Mouse (Mus musculus) T-cell, adult 2 months (primary cell): Measurements from ENCODE around the gene Anapc16.
"Not testable (repeated sequence)": the region's sequence is repeated elsewhere in the genome, so short reads cannot be mapped to it uniquely, and the experiment has no call there.

Source experiments
- DNase-seq: peaks from one replicate; pipeline ENCODE4 v3.0.0; 2022; ENCODE audit warnings: low spot score

Gene Anapc16

DNA sequence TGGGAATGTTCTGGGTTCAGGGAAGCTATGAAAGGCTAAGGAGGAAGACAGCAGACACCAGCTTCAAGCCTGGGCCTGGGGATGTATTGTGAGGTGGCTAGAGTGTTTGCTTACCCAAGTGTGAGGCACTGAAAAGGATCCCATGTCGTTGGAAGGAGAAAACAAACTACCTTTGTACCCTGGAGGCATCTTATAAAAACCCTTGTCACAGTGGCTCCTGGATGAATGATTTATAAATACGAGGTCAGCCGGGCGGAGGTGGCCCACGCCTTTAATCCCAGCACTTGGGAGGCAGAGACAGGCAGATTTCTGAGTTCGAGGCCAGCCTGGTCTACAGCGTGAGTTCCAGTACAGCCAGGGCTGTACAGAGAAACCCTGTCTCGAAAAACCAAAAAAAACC is 1.3 kb downstream of the Anapc16 start:
- DNase-seq: not testable (repeated sequence)

DNA sequence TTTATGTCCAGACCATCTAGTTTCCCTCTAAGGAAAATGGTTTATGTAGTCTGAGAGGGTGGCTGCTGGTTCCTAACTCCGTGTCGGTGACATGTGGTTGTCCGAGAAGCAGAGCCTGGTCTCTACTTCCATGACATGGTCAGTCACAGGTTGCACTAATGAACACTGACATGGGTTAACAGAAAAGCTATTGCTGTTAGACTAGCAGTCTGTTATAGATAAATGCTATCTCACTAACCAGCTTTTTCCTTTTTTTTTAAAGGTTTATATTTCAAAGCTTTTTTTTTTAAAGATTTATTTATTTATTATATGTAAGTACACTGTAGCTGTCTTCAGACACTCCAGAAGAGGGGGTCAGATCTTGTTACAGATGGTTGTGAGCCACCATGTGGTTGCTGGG is 3.9 kb downstream of the Anapc16 start:
- DNase-seq: no peak

DNA sequence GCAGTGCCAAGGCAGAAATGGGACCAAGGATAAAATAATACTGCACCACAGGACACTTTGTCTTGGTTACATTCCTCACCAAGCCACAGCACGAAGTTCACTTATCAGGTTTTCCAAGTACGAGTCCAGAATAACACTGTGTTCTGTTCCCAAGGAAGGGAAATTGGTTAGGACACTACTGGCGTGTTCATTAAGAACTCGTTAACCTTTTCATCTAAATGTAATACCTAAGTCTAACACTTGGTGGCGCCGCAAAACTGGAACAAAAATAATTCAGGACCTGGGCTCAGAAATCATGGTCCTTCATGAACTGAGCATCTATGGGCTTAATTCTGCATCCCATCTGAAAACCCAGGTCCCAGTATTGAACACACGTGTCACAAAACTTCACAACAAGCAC is 5.3 kb downstream of the Anapc16 start:
- DNase-seq: peak; percentile 66

DNA sequence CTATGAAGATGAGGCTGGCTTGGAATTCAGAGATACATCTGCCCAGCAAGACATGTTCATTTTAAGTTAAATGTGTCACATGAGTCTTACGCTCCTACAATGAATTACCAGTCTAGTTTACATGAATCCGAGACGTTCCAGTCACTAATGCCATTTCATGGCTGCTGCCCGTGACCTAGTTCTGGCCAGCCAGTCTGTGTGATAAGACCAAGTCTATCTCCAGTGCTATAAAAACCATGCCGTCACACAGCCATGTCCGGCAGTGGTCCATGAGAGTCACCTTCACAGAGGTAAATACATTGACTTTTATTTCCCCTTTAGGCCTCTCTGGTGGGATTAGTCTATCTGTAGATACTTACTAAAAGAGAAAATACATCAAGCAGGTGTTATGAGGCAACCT is 7.0 kb downstream of the Anapc16 start:
- DNase-seq: no peak

DNA sequence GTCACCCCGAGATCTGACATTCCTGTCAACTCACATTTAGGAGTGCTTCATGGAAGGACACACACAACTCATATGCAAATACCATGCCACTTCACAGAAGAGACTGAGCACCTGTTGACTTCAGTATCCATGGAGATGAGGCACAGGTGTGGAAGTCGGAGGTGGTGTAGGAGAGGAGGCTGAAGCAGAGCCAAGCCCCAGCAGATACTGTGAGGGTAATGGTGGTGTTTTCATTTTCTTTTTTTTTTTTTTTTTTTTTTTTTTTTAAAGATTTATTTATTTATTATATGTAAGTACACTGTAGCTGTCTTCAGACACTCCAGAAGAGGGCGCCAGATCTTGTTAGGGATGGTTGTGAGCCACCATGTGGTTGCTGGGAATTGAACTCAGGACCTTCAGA is 9.1 kb downstream of the Anapc16 start:
- not testable (repeated sequence) for DNase-seq

DNA sequence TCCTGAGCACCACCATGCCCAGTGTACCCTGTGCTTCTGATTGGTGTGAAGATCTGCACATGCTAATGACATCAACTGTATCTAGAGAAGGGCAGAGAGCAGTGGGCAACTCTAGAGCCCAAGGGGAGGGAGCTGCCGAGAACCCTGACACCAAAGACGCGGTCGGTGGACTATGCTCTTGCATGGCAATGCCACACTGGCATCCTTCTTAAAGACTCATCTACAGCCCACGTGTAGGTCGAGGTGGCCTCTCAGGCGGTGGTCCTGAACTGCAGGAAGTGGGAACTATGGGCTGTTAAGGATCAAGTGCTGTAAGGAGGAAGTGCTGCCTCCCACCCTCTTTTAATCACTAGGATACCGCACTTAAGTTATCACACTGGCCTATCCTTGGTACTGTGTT is 10.9 kb downstream of the Anapc16 start:
- DNase-seq: no peak

DNA sequence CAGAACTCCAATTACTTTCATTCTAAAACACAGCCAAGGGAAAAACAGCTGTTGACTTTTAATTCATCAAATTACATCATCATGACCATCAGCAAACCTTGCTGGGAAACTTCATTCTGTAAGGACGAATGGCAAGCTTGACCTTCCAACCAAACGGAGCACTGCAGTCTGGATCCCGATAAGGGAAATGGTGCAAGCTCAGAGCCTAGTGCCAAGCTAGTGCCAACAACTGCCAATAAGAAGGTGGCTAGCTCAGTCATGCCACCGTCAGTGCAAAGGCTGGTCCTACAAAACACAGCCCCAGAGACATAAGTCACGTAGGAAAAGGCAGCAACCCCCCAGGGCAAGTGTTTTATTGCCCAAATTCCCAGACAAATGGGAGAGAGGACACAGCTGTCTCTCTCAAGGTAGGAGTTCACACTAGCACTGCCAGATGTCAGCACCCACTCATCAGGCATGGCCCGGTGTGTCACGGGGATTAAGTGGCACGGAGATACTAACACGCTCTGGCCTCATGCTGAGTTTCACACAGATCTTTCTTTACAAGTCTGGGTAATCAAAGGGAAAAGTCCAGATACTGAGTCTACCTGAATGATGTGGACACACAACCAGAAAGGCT is 11.6 kb downstream of the Anapc16 start:
- no peak for DNase-seq

DNA sequence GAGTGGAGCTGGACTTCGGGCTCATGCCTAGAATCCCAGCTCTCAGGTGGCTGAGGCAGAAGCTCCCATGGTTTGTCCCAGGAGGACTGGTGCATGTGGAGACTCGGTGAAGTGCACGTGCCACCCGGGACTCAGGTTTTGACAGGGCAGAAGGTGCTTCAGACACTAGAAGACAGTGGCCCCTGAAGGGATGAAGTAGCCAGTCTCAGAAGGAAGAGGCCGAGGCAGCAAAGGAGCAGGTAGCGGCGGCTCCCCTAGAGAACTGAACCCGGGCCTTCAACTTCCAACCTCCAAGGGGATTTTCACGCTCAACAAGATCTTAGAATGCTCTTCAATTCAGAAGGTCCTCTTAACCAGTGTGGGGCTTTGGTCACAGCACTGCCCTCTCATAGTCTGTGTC is 12.5 kb downstream of the Anapc16 start:
- no peak for DNase-seq

DNA sequence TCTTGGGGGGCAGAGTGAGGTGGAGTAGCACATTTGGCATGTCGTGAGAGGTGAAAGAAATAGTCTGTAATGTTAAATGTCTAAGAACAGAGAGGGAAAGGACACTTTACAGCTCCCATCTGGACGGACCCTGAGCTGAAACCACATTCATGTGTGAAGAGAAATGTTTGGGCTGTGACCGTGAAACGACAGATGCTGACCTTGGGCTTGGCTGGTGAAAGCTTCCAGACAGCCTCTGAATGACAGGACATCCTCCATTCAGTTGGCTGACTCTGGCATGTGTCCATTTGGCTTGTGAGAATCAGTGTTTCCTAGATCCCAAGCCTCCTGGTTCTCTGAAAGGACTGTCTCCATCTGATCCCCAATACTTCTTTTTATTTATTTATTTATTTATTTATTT is 14.9 kb downstream of the Anapc16 start:
- DNase-seq: no peak

DNA sequence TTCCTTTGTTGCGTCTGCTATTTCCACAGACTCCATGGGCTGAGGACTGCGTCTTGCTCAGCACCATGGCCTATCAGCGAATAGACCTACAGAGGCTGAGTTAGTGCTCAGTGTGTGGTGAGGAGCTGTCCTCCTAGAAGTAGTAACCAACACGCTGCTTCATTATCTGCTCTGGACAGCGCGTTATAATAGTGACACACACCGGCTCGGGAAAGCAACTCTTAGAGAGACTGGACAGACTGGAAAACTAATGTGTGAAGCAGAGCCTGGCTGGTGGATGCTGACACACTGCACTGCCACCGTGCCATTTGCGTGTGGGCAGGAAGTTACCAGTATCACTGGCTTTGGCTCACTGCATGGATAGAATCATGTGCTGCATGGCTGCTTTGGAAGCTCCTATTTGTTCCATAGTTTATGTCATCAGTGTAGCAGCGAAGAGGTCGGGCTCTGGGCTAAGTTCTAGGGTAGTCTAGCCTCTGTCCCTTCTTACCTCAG is 20.5 kb downstream of the Anapc16 start:
- no peak for DNase-seq

DNA sequence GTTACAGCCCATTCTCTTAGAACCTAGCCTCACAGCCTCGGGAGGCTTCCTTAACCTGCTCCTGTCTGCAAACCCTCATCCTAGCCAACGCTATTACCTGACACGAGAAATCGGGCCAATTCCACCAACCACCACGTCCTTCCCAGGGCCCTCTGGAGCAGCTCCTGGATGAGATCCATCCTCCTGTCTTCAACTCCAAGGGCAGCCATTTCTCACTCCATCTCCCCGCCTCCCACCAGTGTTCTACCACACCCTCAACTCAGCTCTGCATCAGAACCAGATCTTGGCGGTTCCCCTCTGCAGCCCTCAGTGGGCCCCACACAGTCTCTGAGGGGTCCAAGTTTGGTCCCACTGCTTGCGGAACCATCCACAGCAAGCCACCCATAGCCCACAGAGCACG is 21.1 kb downstream of the Anapc16 start:
- DNase-seq: no peak

DNA sequence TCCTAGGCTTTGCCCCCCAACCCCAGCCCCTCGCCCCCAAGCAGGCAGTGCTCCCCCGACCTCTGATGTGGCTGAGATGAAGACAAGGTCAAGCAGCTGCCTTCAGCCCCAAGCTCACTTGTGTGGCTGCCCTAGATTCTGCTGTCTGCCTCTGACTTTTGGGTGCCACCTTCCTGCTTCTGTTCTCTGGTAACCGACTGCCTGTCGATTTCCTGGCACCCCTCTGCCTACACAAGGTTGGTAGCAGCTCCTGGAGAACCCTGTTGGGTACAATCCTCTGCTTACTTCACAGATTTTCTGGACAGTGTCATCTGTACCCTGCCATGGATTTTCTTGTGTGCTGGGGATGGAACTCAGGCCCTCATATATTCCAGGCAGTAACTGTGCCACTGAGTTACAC is 21.6 kb downstream of the Anapc16 start:
- DNase-seq: peak; percentile 49

DNA sequence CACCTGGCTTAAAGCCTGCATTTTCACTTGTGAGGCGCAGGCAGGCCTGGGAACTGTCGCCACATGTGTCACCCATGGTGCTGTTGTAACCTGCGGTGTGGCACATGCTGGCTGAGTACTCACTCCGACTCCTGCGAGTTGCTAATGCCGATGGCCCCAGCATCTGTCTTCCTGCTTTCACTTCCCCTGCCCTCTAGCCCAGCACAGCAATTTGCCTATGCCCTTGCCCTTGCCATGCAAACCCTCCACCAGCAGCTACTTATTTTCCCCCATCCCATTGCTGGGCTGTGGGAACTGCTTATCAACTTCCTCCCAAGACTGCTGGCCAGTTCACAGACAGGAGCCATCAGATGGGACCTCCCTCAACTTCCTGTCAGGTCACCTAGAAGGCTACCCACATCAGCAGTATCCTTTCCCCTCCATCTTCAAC is 22.1 kb downstream of the Anapc16 start:
- DNase-seq: peak; percentile 56

DNA sequence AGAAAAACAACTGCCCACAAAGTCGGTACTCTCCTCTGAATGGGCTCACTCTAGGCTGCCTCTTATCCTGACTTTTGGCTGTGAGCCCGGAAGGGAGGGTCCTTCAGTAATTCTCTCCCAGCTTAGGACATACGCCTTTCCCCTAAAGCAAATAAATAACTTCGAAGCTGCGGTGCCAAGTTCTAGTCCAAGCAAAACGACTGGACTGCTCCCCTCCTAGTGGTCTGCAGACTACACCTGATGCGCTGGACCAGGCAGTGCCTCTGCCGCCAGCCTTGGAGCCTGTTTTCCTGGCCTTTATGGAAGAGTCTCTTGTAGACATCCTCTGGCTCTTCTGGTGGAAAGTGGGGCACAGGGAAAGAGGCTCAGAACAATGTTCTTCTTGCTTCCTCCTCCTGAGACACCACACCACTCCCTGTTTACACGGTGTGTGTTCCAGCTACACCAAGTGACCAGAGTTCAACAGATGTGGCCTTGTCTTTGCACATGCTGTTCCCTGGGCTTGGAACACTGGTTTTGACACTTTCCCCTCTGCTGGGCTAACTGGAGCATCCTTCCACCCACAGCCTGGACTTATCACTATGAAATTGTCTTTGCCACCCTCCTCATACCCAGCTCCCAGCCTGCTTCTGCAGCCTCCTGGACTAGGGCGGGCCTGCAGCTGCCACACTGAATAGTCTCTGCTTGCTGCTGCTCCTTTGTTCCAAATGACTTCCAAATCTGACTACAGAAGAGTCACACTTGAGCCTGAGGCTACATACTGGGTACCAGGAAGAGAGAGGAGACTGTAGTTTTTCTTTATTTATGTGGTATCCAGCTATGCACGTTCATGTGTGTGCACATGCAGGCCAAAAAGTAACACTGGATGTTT is 23.8 kb downstream of the Anapc16 start:
- no peak for DNase-seq

DNA sequence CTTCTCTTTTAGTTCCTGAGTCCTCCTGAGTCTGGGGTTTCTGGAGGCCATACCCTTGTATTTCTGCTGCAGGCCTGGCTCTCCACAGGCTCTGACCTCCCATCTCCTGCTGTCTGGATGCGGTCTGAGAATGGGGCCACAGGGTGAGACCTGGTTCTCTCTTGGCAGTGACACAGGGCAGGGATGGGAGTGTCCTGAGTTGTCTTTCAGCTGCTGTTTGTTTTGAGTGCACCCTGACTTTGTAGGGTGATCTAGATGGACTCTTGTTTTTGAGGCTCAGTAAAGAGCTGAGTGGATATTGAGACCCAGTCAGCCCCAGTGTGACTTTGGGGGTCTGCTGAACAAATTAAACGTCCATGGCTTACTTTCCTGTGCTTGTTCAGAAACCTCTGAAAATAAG is 24.5 kb downstream of the Anapc16 start:
- DNase-seq: no peak

DNA sequence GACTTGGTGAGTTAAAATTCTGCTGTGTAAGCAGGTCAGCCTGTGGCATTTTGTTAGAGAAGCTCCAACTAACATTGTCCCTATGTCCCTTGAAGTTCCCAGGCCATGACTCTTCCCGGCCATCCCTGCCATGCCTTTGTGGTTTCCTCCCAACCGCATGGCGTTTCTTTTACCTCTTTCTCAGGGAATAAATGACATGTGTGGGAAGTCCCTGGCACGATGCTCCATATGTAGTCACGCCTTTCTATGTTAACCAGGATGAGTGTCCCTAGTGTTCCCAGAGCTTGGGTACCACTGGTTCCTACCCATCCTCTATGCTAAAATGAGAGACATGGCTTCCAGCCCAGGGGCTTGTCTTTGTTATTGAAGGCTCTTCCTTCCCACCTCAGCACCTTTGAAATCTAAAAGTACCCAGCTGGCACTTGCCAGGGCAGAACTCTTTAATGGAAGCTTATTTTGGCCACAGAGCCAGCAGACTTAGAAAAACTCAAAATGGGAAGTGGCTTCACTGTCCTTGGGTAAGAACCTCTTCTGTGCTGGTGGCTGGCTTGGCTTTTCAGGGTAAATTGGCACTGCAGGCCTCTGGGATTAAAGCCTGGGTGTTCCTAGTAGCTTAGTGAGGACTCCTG is 25.1 kb downstream of the Anapc16 start:
- DNase-seq: no peak

DNA sequence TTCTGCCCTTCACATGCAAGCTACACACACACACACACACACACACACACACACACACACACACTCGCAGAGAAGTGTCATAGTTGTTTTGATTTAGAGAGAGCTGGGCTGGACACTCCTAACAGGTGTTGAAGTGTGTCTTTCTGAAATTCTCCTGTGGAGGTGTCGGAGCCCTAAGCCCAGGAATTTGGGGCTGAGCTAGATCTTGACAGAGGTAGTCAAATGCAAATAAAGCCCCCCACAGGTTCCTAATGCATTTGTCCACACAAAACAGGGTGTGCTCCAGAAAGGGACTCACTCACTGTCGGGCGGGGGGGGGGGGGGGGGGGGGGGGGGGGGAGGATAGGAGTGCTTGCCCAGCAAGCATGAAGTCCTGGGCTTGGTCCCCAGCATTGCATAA is 25.8 kb downstream of the Anapc16 start:
- DNase-seq: no peak

DNA sequence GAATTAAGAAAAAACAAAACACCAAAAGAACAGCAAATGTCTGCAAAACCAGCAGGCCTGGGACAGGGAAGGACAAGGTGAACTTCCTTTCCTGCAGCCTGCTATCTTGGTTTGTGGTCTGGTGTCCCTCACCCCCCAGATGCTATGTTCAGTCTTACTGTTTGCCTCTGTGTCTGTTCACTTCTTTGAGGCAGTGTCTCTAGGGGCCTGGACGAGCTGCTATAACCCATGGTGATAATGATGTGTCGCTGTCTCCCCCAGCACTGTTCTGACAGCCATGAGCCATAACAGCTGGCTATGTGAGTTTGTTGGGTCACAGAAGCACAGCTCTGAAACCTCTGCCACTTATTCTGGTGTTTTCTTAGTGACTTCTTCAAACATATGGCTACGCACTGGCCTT is 28.1 kb downstream of the Anapc16 start:
- DNase-seq: peak; percentile 32

DNA sequence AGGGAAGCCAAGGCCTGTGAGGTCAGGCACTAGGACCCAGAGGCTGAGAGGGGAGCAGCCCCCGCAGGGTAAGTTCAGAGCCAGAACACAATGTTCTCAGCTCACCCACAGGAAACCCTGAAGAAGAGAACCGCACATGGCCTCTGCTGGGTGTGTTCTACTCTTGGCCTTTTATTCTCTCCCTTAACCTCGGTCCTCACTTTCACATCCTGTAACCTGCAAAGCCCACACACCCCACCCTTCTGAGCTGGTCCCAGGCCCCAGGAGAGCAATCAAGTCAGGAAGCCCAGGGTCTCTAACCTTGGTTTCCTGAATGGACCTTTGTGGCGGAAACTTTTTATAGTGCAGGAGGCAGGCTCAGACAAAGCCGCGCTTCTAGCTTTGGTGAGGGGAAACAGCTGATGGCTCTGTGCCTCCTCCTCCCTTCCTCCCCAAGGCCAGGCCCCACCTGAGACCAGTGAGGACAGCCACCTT is 28.7 kb downstream of the Anapc16 start:
- DNase-seq: peak; percentile 87

DNA sequence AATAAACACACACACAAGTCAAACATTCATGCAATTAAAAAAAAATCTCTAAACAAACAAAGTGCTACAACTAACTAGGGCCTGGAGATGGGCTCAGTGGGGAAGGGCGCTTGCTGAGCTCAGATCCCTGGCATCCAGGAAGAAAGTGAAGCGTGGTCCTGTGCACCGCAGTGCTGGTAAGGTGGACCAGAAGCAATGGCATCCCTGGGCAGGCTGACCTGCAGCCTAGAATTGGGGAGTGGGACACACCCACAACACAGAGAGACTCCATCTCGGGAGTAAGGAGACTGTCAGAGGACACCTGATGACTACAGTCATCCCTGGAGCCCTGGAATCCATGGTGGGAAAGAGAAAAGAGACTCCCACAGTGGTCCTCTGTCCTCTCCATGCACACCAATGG is 29.5 kb downstream of the Anapc16 start:
- no peak for DNase-seq

DNA sequence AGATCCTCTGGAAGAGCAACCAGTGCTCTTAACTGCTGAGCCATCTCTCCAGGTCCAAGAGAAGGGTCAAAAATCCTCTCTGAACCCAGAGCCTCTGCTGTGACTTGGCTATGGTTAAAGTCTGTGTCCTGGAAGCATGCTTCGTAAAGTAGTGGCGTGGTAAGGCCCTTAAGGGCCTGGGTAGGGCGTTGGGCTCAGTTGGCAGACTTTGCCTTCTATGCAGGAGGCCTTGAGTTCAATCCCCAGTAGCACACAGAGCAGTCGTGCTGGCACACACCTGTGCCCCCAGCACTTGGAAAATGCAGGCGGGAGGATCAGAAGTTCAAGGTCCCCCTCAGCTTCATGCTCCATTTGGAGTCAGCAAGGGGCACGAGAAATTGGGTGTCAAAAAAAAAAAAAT is 29.9 kb downstream of the Anapc16 start:
- DNase-seq: no peak

DNA sequence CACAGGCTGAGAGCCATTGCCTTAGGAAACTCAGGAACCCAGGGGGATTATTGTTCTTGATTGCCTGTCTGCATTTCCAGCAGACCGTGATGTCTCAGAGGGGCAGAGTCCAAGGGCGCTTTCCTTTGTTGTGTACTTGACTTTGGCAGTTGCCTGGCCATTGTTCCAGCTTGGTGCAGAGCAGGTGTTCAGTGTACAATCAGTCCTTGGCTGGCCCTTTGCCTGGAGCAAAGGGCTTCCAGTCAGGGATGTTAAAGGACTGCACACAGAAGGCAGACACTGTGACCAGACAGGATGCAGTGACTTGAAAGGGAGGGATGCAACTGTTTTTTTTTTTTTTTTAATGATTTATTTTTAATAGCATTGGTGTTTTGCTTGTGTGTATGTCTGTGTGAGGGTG is 30.4 kb downstream of the Anapc16 start:
- DNase-seq: no peak

DNA sequence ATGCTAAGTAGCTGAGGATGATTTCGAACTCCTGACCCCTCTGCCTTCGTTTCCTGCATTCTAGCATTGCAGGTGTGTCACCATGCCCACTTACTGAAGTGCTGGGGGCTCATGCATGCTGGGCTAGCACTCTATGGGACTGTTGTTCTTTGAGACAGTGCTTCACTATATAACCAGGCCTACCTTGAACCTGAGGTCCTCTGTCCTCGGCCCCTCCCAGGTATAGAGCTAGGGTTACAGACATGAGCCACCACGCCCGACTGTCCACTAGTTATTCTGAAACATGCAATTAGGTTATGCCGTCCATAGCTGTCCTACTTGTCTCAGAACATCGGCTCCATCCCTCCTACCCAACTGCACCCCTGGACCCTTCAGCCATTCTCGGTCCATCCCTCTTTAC is 31.1 kb downstream of the Anapc16 start:
- DNase-seq: no peak
